Mouse (Mus musculus): Measurements from ENCODE around the gene Capzb.

DNA sequence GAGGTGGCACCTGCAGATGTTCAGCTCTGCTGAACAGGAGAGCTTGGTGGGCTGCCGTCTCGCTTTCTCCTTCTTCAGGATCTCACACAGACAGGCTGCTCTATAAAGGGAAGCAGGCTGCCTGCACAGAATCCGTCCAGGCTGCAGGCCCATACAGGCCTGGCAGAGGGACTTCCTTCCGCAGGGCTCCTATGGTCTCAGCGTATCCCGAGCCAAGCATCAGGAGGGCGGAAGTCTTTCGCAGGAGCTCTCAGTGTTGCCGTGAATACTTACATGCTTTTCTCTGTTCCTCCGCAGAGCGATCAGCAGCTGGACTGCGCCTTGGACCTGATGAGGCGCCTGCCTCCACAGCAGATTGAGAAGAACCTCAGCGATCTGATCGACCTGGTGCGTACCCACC, 45.9 kb downstream of the Capzb start:
- TF ChIP-seq TBP (conservative IDR thresholded peaks at IDR 0.05; ENCODE audit: low read depth, low read length), result no peak
- no peak for TF ChIP-seq MAFK (IDR thresholded peaks at IDR 0.05; ENCODE audit: insufficient replicate concordance, low read length)
- no peak for TF ChIP-seq ELF1 (IDR thresholded peaks at IDR 0.05; ENCODE audit: low read depth, low read length)
- TF ChIP-seq MAZ (IDR thresholded peaks at IDR 0.05; ENCODE audit: low read depth, low read length), result no peak
- no peak for TF ChIP-seq UBTF (IDR thresholded peaks at IDR 0.05; ENCODE audit: low read depth, low read length)
- no peak for TF ChIP-seq CTCF (conservative IDR thresholded peaks at IDR 0.05 in 1 of 2, IDR thresholded peaks at IDR 0.05 in 1 of 2; ENCODE audit: low read depth in 2 of 2, low read length in 2 of 2)
